ENCODE assay signal across 18 mouse cellular contexts in the genomic region with DNA sequence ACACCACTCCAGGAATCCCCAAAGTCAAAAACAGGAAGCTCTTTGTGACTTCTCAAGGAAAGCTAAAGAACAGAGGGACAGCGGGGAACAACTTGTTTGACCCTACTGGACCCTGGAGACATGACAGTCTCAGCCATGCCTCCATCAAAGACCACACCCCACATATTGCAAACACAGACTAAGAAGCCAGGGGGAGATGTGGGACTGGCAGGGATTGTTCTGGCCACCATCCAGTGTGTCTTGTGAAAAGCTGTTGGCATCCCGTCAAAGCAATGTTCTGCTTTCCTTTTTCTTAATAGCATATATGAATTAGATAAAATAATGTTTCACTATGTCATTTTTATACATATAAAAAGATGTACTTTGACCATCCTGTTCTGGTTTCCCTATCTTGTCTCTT.
DNase-seq lines count a peak whose midpoint lies in the region; ATAC-seq and TF ChIP-seq lines count a peak whose summit lies in the region.
"Had no signal": no experiment of that assay in that cellular context is flagged by ENCODE, and none has a peak within 500 bp of the region (broad histone marks: within the 10 kb centered on the region; RNA-seq: fewer than 3 reads in every experiment).

No protein-coding gene starts in this region.

- H3K4me3 ChIP-seq in forebrain, postnatal 0 days (ENCODE audit: low read depth, low read length), result no peak overlapping the region
- H3K4me3 ChIP-seq in forebrain, embryonic 10.5 days, result no peak overlapping the region
- no peak overlapping the region for H3K4me3 ChIP-seq in layer of hippocampus, adult 2 months
- H3K4me3 ChIP-seq: embryonic facial prominence, embryonic 12.5 days; heart, embryonic 13.5 days; hindbrain, embryonic 10.5 days; limb, embryonic 10.5 days; midbrain, embryonic 13.5 days; myocyte; neural tube, embryonic 15.5 days had no signal

- no peaks in the 10 kb centered on the region for H3K9me3 ChIP-seq in forebrain, postnatal 0 days (ENCODE audit: low read length)
- H3K9me3 ChIP-seq in forebrain, embryonic 10.5 days, result no peaks in the 10 kb centered on the region
- H3K9me3 ChIP-seq: embryonic facial prominence, embryonic 12.5 days; heart, embryonic 13.5 days; hindbrain, embryonic 10.5 days; limb, embryonic 10.5 days; midbrain, embryonic 13.5 days; neural tube, embryonic 15.5 days had no signal

- H3K9ac ChIP-seq in forebrain, postnatal 0 days, result no peak overlapping the region
- H3K9ac ChIP-seq: embryonic facial prominence, embryonic 12.5 days; heart, embryonic 13.5 days; midbrain, embryonic 13.5 days; neural tube, embryonic 15.5 days had no signal

- no peak for TF ChIP-seq POLR2A in brain, embryonic 14.5 days (IDR thresholded peaks at IDR 0.05; ENCODE audit: borderline replicate concordance, extremely low read depth, insufficient read depth, insufficient read length, poor library complexity, severe bottlenecking)

- H3K4me1 ChIP-seq in forebrain, postnatal 0 days (ENCODE audit: insufficient read depth), result no peaks in the 10 kb centered on the region
- H3K4me1 ChIP-seq in forebrain, embryonic 10.5 days, result peaks cover 7% of the 10 kb centered on the region
- H3K4me1 ChIP-seq: embryonic facial prominence, embryonic 12.5 days; hindbrain, embryonic 10.5 days; midbrain, embryonic 13.5 days; neural tube, embryonic 15.5 days had no signal

- no peaks in the 10 kb centered on the region for H3K36me3 ChIP-seq in forebrain, postnatal 0 days (ENCODE audit: insufficient read depth)
- no peaks in the 10 kb centered on the region for H3K36me3 ChIP-seq in forebrain, embryonic 10.5 days (replicated peaks)
- H3K36me3 ChIP-seq: embryonic facial prominence, embryonic 12.5 days; heart, embryonic 13.5 days; hindbrain, embryonic 10.5 days; limb, embryonic 10.5 days; midbrain, embryonic 13.5 days; neural tube, embryonic 15.5 days had no signal

- H3K27ac ChIP-seq in forebrain, postnatal 0 days (ENCODE audit: low read depth, low read length), result no peak overlapping the region
- H3K27ac ChIP-seq in forebrain, embryonic 10.5 days, result no peak overlapping the region
- no peak overlapping the region for H3K27ac ChIP-seq in layer of hippocampus, adult 2 months
- H3K27ac ChIP-seq: embryonic facial prominence, embryonic 12.5 days; heart, embryonic 13.5 days; hindbrain, embryonic 10.5 days; limb, embryonic 10.5 days; midbrain, embryonic 13.5 days; neural tube, embryonic 15.5 days had no signal

- no peaks in the 10 kb centered on the region for H3K27me3 ChIP-seq in forebrain, postnatal 0 days (ENCODE audit: insufficient read depth, low read length)
- H3K27me3 ChIP-seq in forebrain, embryonic 10.5 days (ENCODE audit: poor library complexity, severe bottlenecking), result no peaks in the 10 kb centered on the region
- H3K27me3 ChIP-seq: embryonic facial prominence, embryonic 12.5 days; heart, embryonic 13.5 days; midbrain, embryonic 13.5 days; neural tube, embryonic 15.5 days had no signal

- no peak for ATAC-seq in forebrain, postnatal 0 days
- ATAC-seq in granulocyte monocyte progenitor cell, adult 5-6 weeks (replicated peaks; ENCODE audit: poor library complexity, severe bottlenecking), result no peak
- ATAC-seq: midbrain, embryonic 13.5 days had no signal

- DNase-seq in forebrain, postnatal 0 days, result peak; percentile 11
- DNase-seq in forebrain, embryonic 10.5 days (ENCODE audit: extremely low spot score, low spot score), result no peak
- no peak for DNase-seq in layer of hippocampus, adult 2 months (ENCODE audit: low spot score in 2 of 2)
- no peak for DNase-seq in layer of hippocampus, adult 9-11 months
- DNase-seq in brain, embryonic 14.5 days (ENCODE audit: low read depth), result peak; percentile 52
- DNase-seq in lung, postnatal 36 days, result peak; percentile 48
- DNase-seq: cerebellum, adult 18-20 months; gastrocnemius, postnatal 14 days; thymus, postnatal 36 days had no signal

- 75% methylated on average over 2 of the region's 2 CpGs for WGBS in forebrain, postnatal 0 days
- 87% methylated on average over 2 of the region's 2 CpGs for WGBS in forebrain, embryonic 10.5 days

- no peak for TF ChIP-seq CTCF in forebrain, postnatal 0 days (IDR thresholded peaks at IDR 0.05; ENCODE audit: low read depth)
- peak; percentile 41 for TF ChIP-seq CTCF in layer of hippocampus, adult 2 months (conservative IDR thresholded peaks at IDR 0.05)
- no peak for TF ChIP-seq CTCF in brain, embryonic 14.5 days (IDR thresholded peaks at IDR 0.05; ENCODE audit: borderline replicate concordance, extremely low read depth, insufficient read depth, insufficient read length)

- H3K4me2 ChIP-seq in forebrain, postnatal 0 days (ENCODE audit: low read depth), result no peak overlapping the region
- H3K4me2 ChIP-seq: embryonic facial prominence, embryonic 12.5 days; heart, embryonic 13.5 days; liver, embryonic 11.5 days; midbrain, embryonic 13.5 days; neural tube, embryonic 15.5 days had no signal

Comparison
In these comparisons a context has a peak if more than half of its experiments do, and no peak if none do; other contexts are left out.
1. DNase-seq: peak in forebrain, postnatal 0 days (single experiment), brain, embryonic 14.5 days (single experiment) and lung, postnatal 36 days (single experiment); none in forebrain, embryonic 10.5 days (single experiment), layer of hippocampus, adult 2 months (0 of 2) and layer of hippocampus, adult 9-11 months (single experiment).